Mouse (Mus musculus) ES-Bruce4 (cell line): Measurements from ENCODE around the gene Disc1.

ENCODE experiments used
- CTCF ChIP-seq: IDR thresholded peaks from one replicate; pipeline ENCODE4 v1.8.1; 2011; ENCODE audit warnings: low read depth, low read length
- POLR2A ChIP-seq: IDR thresholded peaks from one replicate; pipeline ENCODE4 v1.8.1; 2011; ENCODE audit warnings: low read length; ENCODE audit not compliant: insufficient read depth

- TF ChIP-seq POLR2A (no peak), CTCF (no peak)
Measured at GRCm38 (mm10) chr8:125309985-125310384, 256.0 kb downstream of the Disc1 start.
